Mouse (Mus musculus) intestine, postnatal 0 days (tissue): ENCODE data around the gene Sycp2. TPM values are rescaled to one million over a fixed set of nuclear protein-coding genes. Genes with fewer than 3 reads are reported as not detected.

Source experiments
- ATAC-seq: fragments of 200-750 bp; cut with Nextera tagmentation; 2 replicates; pipeline ENCODE4 v1.8.0; 2017; ENCODE audit warnings: mild to moderate bottlenecking, moderate TSS enrichment, moderate library complexity
- H3K27ac ChIP-seq: fragments of 300-500 bp; sonication (generic); 2 replicates; pipeline ENCODE4 v1.5.1; 2014; ENCODE audit warnings: mild to moderate bottlenecking, low read depth, low read length, moderate library complexity
- H3K27me3 ChIP-seq: fragments of 300-500 bp; sonication (generic); replicated peaks from 2 replicates; pipeline ENCODE4 v1.6.1; 2014; ENCODE audit warnings: low read length, mixed read lengths; ENCODE audit not compliant: control insufficient read depth, insufficient read depth
- H3K36me3 ChIP-seq: fragments of 300-500 bp; sonication (generic); 2 replicates; pipeline ENCODE4 v1.6.1; 2014; ENCODE audit warnings: mild to moderate bottlenecking, moderate library complexity; ENCODE audit not compliant: control insufficient read depth, insufficient read depth
- H3K4me1 ChIP-seq: fragments of 300-500 bp; sonication (generic); replicated peaks from 2 replicates; pipeline ENCODE4 v1.6.1; 2014; ENCODE audit warnings: antibody characterized with exemption, low read length, mixed read lengths; ENCODE audit not compliant: control insufficient read depth, insufficient read depth
- H3K4me2 ChIP-seq: fragments of 300-500 bp; sonication (generic); replicated peaks from 2 replicates; pipeline ENCODE4 v1.6.1; 2014; ENCODE audit warnings: low read depth, mild to moderate bottlenecking, moderate library complexity
- H3K4me3 ChIP-seq: fragments of 300-500 bp; sonication (generic); 2 replicates; pipeline ENCODE4 v1.5.1; 2014; ENCODE audit warnings: low read depth, low read length
- H3K9ac ChIP-seq: fragments of 300-500 bp; sonication (generic); 2 replicates; pipeline ENCODE4 v1.6.1; 2014; ENCODE audit warnings: mild to moderate bottlenecking, low read depth, low read length
- H3K9me3 ChIP-seq: fragments of 300-500 bp; sonication (generic); 2 replicates; pipeline ENCODE4 v1.6.1; 2016; ENCODE audit warnings: mixed run types; ENCODE audit not compliant: control insufficient read depth
- CTCF ChIP-seq: sonication (generic); IDR thresholded peaks from 2 replicates; pipeline ENCODE4 v1.5.1; 2016; ENCODE audit warnings: low read depth, mild to moderate bottlenecking, control low read depth, antibody characterized with exemption, moderate library complexity
- WGBS: fragments of 180-500 bp; shearing (Covaris S2); extraction: QIAGEN DNeasy Blood & Tissue Kit; methylation state at CpG from one replicate; pipeline ENCODE4 v1.1.7; 2014; 5-methylcytosine and 5-hydroxymethylcytosine counted together
- polyA plus RNA-seq: library from polyadenylated mRNA; unstranded; fragments of >200 nt; fragmentation: Nextera tagmentation; extraction: Ambion mirVana; gene quantifications from 2 replicates; pipeline ENCODE4 v1.2.1, GENCODE M21; 2015

The Sycp2 gene
- polyA plus RNA-seq, 1 experiment from 2014 or later = not detected

DNA sequence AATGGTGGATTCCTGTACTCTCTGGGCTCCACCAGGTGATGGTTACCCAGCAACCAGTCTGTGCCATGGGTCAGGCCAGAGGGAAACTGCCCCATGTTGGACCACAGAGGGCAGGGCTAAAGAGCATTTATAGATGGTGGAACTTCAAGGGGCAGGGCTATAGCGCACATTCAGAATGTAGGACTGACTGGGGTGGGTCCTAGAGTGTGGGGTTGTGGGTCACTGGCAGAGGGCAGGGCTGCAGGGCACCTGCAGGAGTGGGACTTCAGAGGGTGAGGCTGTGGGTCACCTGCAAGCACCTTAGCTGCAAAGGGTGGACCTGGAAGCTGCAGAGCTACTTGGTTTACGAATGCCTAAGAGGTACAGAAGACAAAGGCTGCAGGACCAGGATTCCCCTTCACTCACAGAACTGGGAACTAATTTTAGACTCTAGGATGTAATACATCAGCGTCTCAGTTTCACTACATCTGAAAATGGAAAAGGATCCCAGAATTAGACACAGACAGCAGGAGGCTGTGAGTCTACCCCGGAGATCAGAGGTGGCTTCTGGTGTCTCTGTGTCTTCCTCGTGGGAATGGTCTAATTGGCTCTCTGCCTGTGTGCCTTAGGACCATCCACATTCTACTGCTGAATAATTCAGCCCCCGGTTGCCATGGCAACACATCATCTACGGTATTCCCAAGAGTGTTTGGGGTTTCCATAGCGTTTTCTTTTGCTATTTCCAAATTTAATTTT lies 103.9 kb downstream of the Sycp2 start:
- Histone ChIP-seq H3K4me2 (no peak overlapping the region), H3K36me3 (no peaks in the 10 kb centered on the region), H3K4me1 (no peaks in the 10 kb centered on the region), H3K9ac (no peak overlapping the region), H3K27ac (no peak overlapping the region), H3K9me3 (no peaks in the 10 kb centered on the region), H3K4me3 (no peak overlapping the region), H3K27me3 (no peaks in the 10 kb centered on the region)
- no peak for ATAC-seq
- 69% methylated on average over 8 of the region's 8 CpGs for WGBS
- TF ChIP-seq CTCF = no peak

Other genes starting within 250 kb of the Sycp2 start
- 2.7 and 2.8 TPM in 2 replicates for gene Ppp1r3d, start 6.8 kb upstream of the Sycp2 start, polyA plus RNA-seq
- gene Fam217b, start 6.8 kb upstream of the Sycp2 start, polyA plus RNA-seq = 2.5 TPM in 2 replicates
- 0.43 and 0.68 TPM in 2 replicates for gene Cdh26, start 22.8 kb upstream of the Sycp2 start, polyA plus RNA-seq